Mouse (Mus musculus): ENCODE results near the gene Cdh12.
"Not testable (repeated sequence)": the region's sequence is repeated elsewhere in the genome, so short reads cannot be mapped to it uniquely, and the experiment has no call there.

Gene Cdh12

DNA sequence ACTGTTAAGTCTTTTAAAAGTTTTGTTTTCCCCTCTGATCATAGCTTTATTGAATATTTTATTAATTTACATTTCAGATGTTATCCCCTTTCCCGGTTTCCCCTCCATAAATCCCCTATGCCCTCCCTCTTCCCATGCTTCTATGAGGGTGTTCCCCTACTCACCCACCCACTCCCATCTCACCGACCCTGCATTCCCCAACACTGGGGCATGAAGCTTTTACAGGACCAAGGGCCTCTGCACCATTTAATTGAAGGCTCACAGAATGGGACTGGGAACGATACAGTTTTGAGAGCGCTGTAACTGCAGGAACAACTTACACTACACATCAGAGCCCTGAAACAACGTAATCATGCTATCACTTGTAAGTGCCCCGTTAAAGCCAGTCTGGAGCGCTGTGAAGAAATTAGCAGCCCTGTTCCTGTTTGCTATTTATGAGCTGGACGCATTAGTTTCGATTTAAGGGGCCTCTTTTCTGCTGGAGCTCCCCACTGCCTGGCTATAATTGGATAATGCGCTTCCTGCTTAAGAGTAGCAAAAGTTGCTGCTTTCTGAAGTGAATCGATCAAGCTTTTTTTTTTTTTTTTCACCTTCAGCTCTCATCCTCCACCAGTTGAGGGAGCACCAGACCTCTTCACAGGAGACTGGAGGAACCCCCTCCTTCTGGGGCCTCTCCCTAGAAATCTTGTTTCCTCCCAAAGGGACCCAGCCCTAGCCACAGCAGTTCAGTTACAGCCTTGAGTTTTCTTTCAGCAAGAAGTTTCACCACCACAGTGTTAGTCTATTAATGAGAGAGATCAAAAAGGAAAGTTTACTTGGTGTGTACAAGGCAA, 660.2 kb downstream of the Cdh12 start:
- peak; percentile 65 for DNase-seq (ENCODE audit: inconsistent ontology term)

DNA sequence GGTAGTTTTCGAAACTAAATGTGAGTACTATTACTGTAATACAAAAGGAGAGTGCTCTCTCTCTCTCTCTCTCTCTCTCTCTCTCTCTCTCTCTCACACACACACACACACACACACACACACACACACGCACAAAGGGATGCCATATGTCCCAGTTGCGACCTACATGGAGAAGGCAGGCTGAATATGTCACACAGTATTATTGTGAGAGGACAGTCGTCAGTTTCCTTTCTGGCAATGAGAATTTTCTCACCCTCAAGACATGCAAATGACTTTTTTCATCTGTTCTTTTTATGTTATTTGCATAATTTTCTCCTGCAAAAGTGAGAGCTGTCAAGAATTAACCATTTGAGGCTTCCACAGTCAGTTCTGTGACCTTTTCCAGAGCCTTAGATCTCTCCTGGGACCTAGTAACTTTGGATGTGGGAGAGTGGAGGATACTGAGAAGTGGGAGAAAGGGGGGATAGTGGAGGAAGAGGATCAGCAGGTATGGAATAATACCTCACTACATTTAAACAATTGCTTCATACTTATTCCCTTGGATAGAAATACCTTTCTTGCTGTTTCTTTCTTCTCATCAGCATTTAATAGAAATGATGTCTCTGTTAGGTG, 660.9 kb downstream of the Cdh12 start:
- DNase-seq (ENCODE audit: inconsistent ontology term): no peak

DNA sequence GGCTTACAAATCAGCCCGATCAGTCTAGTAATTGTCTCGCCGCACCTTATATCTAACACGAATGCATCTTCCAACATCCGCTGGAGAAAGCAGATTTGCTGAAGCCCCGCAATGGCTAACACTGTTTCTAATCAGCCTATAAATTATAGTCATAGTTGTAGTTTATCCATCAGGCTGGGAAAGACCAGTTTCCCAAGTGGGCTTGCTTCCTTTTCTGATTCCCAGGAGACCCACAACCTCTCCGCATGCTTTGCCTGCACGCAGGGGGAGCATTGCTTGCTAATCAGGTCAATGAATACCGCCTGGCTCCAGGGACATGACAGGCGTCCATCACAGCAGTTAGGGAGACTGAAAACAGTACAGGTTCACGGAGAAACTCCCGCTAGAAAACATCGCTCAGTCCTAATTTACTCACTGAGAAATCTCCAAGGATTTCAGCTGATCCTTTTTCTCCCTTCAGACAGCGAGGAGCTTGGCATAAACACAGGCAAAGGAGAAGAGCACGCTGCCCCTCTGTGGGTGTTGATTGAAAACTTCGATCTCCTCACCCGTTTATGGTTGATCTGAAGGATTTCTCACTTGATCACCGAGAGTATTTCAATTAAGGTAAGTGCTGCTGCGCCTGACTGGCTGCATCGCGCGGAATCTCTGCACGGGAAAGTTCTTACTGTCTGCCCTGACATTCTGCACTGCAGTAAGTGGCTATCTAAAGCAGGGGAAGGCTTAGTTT, 662.0 kb downstream of the Cdh12 start:
- peak; percentile 36 for DNase-seq (ENCODE audit: inconsistent ontology term)

DNA sequence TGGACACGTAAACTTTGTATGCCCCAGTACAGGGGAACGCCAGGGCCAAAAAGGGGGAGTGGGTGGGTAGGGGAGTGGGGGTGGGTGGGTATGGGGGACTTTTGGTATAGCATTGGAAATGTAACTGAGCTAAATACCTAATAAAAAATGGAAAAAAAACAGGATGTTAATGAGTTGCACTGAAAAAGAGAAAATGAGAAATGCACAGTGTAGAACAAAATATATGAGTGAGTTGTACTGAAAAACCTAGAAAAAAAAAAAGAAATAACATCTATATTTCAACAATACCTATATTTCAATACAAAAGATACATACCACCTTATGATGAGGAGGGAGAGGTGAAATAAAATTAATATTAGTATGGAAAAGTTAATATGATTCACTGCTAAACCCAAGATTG, 665.7 kb downstream of the Cdh12 start:
- not testable (repeated sequence) for DNase-seq (ENCODE audit: inconsistent ontology term)

DNA sequence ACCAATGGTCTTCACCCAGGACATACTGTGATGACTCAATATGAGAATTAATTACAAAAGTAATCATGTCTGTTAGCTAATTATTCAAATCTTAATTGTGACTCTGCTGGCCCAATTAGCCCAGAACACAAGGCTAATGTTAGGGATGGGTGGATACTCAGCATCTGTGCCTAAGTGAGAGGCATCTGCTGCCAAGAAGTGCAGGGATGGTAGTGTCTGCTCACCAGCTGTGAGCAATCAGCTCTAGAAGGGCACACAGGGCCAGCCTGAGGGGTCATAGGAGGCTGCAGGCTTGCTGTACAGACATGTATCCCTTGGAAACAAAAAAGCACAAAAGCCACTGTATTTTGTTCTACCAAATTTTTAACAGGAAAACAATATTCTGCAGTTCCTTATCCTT, 681.6 kb downstream of the Cdh12 start:
- peak; percentile 2 for DNase-seq (ENCODE audit: inconsistent ontology term)

DNA sequence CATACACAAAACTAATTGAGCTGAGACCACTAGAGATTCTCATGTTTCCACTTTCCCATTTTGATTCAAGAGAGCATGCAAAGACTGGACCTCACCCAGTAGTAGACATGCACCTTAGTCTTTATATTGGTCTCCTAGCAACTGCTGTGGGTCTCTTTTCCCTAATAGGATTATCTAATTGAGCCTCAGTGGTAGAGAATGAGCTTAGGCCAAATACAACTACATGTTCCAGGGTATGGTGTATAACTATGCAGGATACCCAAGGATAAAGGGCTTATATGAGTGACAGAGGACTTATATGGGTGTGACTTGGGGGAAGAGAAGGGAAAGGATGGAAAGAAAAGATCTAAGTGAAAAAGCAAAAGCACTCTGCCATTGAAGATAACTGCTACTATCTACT, 683.9 kb downstream of the Cdh12 start:
- DNase-seq (ENCODE audit: inconsistent ontology term): no peak

DNA sequence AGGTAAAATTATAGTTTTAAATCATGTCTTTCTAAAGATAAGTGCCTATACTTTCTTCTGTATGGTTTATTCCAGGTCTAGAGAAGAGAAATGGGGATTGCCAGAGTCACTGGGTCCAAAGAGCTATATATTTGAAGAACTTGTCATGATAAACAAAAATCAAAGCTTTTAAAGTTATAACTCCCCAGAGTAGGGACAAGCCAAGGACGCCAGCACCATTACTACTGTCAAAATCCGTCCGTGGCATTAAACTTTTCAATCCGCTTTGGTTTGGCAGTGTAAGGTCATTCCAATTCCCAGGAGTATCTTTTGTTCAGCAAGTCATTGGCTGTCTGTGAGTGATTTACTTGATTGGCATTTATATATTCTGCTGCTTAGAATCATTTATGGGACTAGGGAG, 697.8 kb downstream of the Cdh12 start:
- no peak for DNase-seq (ENCODE audit: inconsistent ontology term)

DNA sequence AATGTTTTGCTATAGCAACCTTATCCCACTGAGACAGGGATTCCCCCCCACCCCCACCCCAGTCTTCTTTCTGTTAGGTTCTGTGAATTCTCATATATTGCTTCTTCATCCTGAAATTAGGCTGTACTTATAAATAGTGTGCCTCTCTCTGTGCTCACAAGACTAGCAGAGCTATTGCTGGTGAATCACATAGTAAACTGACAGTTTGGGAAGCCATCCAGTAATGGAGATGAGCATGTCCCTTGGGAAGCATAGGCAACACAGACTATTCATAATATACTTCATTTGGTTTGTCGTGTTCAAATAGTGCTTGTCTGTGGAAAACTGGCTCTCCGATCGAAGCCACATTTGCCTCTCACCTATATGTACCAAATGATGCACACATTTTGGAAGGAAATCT, 704.5 kb downstream of the Cdh12 start:
- no peak for DNase-seq (ENCODE audit: inconsistent ontology term)

DNA sequence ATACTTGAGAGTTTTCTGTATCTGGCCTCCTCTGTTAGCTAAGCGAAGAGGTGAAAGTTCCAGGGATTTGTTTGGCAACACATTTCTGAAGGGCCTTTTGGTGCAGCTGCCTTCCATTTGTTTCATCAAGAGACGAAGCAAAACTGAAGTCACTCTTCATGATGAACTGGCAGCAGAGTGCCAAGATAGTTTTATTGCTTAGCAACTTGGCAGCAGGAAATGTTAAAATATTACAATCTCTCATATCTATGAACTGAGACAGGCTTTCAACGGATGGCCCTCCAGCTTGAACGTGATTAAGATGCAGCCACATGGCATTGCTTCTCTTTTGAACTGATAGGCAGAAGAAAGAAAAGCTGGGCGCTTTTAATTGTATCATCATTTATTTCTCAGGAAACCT, 730.7 kb downstream of the Cdh12 start:
- no peak for DNase-seq (ENCODE audit: inconsistent ontology term)

DNA sequence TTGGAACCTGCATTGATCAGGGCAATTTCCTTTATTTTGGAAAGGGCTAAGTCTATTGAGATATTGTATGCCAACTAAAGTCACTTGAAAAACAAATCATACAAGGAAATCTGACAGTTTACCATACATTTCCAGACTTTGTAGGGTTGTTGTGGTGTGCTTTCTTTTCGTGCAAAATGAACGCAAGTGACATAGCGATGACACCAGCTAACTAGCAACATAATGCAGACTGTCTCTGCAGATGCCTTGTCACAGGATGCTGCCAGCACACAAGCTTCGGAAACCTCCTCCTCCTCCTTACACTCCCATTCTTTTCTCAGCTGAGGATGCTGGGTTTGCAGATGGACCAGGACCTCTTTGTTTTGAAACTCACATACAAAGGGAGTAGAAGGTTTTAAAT, 731.1 kb downstream of the Cdh12 start:
- no peak for DNase-seq (ENCODE audit: inconsistent ontology term)

DNA sequence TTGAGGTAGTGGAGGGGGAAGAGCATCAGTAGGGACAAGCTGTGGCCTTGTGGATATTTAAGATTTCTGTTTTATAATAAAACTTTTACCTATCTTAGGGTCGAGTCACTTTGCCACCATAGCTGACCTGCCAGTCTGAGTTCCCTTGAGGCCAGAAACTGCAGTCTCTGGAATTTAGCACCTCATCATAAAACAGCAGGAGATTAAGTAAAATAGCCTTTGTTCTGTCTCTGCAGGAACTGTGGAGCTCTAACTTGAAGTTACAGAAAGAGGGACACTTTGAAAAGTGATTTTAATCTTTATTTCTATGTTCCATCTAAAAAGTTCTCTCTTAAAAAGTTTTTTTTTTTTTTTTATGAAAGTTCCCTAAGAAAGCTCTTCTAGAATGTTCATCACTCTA, 736.7 kb downstream of the Cdh12 start:
- no peak for DNase-seq (ENCODE audit: inconsistent ontology term)

DNA sequence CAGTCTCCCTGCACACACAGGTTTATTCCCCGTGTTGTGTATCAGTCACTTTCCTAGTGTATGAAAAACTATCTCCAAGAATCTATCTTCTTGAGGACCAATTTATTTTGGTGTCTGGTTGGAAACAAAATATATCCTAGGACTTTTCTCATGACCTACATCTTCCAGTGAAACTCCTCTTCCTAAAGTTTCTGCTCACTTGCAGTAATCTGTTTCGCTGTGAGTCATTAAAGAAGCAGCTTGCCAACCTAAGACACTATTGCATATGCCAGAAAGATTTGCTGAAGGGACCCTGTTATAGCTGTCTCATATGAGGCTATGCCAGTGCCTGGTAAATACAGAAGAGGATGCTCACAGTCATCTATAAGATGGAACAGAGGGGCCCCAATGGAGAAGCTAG, 761.0 kb downstream of the Cdh12 start:
- DNase-seq (ENCODE audit: inconsistent ontology term): not testable (repeated sequence)

DNA sequence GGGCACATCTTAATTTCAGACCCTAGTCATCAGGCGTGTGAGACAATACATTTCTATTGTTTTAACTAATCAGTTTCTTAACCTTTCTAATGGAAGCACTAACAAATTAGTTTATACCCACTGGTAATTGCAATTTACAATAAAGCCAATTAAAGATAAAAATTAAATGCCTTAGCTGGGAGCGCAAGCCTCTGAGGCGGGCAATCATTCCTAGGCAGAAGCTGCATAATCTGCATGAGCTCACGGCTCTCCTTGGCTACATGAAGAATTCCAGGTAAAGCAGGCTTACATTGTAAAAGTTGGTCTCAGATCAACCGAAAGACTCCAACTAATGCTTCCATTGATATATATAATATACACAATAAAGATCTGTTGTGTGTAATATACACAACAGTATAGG, 773.9 kb downstream of the Cdh12 start:
- no peak for DNase-seq (ENCODE audit: inconsistent ontology term)

DNA sequence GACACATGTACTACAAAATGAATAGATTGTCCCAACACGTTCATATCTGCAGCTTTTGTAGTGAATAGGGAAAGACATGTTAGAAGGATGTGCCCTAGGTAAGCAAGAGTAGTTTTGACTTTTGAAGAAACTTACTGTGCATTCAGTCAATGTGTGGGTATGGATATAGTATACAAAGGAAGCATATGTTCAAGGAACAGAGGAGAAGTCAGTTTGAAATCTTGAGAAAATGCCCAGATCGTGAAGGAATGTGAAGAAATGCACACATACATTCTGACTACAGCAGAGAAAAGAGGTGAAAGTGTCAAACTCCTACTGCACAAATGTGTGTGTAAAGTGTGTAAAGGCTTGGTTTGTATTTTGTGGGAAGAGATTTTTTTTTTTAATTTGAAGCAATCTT, 812.3 kb downstream of the Cdh12 start:
- DNase-seq (ENCODE audit: inconsistent ontology term): no peak

DNA sequence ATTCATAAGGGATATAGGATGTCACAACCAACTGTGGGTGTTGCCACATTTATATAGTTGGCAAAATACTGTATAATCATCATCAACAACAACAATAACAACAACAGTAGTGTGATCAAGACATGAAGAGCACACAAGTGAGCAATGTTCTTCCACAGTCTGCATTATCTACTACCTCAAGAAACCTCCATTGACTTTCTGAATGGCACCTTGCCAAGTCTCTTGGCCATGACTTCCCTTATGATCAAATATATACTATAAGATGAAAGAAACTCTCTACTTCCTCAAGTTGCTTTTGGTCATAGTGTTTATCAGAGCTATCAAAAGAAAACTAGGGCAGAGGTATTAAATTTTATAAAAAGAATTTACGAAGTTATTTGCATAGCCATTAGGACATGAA, 820.8 kb downstream of the Cdh12 start:
- no peak for DNase-seq (ENCODE audit: inconsistent ontology term)

DNA sequence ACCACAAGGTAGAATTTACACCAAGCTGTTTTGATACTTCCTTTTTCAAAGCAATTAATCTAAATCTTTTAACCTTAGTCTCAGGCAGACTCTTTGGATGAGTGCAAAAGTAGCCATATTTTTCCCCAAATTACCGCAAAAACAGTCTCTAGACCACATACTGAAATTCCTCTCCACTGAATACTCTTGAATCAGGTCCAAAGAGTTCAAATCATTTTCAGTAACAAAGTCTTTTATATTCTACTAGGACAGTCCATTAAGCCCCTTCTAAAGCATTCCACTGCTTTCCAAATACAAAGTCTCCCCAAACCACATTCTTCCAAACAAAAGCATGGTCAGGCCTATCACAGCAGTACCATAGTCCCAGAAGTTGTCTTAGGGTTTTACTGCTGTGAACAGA, 848.0 kb downstream of the Cdh12 start:
- DNase-seq (ENCODE audit: inconsistent ontology term): peak; percentile 91

DNA sequence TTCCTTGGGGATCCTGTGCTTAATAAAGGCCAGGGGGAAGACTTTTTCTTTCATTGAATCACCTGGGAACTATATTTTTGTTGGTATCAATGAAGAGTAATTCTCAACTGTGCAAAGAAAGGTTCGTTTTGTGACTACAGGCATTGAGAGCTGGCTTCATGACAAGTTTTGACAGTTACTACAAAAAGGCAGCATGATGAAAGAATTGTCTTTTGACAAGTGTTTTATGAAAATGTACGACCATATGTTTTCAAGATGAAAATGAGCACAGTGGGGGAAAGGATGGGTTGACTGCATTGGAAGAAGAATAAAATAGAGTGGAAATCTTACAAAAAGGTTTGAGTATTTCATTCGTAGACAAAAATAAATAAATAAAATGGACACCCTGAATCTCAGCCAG, 866.4 kb downstream of the Cdh12 start:
- no peak for DNase-seq (ENCODE audit: inconsistent ontology term)

DNA sequence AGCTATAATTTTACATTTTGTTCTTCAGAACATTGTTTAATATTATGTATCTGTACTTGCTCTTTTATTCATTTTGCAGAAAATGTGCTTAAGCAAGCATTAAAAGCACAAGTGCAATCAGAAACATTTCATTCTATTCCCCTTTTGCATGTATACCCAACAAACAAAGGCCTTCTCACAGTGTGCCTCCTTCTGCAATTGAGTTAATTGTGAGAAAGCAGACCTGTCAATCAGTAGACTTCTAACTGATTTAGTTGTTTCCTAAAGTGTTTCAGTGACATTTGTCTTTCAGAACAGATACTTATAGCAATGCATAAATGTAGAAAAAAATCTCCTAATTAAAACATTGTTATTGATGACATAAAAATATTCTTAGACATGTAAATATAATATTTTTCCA, 894.8 kb downstream of the Cdh12 start:
- no peak for DNase-seq (ENCODE audit: inconsistent ontology term)

DNA sequence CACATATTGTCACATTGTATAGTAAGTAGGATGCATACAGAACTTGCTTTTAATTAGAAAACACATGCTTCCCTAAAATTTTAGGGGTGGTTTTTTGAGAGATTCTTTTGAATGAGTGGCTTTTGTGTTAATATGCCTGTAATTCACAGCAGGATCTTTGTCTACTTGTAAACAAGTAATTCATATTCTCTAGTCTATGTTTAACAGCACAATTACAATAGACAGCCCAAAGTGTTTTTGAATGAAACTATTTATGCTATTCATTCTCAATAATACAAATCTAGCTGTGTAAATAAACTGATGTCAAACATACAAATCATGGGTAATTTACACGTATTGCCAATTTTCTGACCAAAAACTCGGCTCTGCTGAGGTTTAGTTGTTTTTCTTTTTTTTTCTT, 895.3 kb downstream of the Cdh12 start:
- no peak for DNase-seq (ENCODE audit: inconsistent ontology term)

DNA sequence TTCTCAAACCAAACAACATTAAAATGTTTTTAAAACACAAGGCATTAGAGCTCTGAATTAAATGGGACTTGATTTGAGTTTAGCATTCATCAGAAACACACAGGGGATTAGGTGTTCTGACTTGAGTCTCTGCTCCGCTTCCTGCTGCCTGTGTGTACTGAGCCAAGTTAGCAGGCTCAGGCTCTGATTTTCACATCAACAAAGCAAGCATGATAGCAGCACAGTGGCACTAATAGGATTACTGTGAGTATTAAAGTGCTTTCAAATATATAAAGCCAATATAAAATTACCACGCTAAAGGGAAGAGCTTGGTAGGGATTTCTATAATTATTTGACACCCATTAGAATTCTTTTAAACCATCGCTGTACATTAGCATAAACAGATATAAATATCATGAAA, 895.7 kb downstream of the Cdh12 start:
- no peak for DNase-seq (ENCODE audit: inconsistent ontology term)

DNA sequence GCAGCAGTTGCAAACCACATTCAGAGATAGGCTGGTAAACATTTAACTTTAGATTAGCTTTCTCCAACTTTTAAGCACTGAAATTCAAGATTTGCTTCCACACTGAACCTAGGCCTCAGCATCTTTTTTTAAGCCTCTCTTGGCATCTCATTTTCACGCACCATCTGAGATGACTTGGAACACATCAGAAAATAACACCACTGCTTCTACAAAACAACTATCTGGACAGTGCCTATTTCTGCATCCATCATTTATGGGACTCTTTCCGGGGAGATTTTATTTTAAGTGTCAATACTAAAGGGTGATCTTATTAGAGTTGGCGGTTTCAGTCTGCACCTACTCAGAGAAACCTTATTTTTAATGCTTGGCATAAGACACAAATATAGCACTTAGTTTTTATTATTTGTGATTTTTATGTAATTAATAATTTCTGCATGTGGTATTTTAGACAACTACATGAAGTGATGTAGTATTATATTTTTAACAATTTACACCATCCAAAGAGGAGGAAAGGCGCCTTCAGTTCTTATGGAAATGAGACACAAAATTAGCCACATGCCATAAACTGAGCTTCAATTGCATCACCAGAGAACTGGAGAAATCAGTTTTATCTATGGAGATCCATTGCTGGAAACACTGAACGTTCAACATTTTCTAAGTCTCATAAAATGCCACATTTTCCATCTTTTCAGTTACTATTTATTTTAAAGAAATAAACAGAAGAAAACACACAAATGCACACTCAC, 906.5 kb downstream of the Cdh12 start:
- DNase-seq (ENCODE audit: inconsistent ontology term): no peak

DNA sequence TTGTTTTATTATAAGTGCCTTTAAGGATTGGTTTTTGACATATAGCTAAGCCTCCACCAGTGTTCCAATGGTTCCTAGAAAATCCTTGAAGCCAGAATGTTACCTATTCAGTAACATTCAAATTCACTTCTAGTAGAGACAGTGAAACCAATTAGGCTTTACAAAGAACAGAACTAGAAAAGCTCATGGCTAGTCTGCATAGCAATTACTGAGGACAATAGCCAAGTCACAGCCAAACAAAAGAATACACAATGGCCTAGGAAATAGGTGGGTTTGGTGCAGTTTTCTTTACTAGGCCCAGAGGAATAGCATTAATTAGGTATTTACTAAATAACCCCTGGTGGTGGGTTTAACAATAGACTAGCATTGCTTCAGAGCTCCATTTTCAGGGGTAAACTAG, 917.3 kb downstream of the Cdh12 start:
- DNase-seq (ENCODE audit: inconsistent ontology term): no peak
